Mouse (Mus musculus) lung, adult 2 months (tissue): Measurements from ENCODE around the gene Bcas3. TPM values are rescaled to one million over a fixed set of nuclear protein-coding genes. Genes with fewer than 3 reads are reported as not detected.
A peak's percentile ranks its signal among the peaks of the same experiment; 100 is the strongest.

Experiments used
- DNase-seq: peaks from one replicate; pipeline ENCODE4 v3.0.0; 2022
- H3K4me1 ChIP-seq: fragments of 200-500 bp; 2 replicates; pipeline ENCODE4 v1.6.1; 2011; ENCODE audit warnings: low read length; ENCODE audit not compliant: control insufficient read depth, insufficient read depth
- H3K4me3 ChIP-seq: fragments of 200-500 bp; replicated peaks from 2 replicates; pipeline ENCODE3; 2011; ENCODE audit warnings: low read depth, mild to moderate bottlenecking, control low read depth, low read length; ENCODE audit errors: extremely low read depth
- CTCF ChIP-seq: fragments of 200-500 bp; IDR thresholded peaks from 2 replicates; pipeline ENCODE4 v1.5.1; 2011; ENCODE audit warnings: mild to moderate bottlenecking, low read length, control low read depth; ENCODE audit not compliant: insufficient read depth
- POLR2A ChIP-seq: fragments of 200-500 bp; IDR thresholded peaks from 2 replicates; pipeline ENCODE4 v1.6.1; 2011; ENCODE audit warnings: low read depth, mild to moderate bottlenecking, control low read depth, low read length, borderline replicate concordance; ENCODE audit errors: extremely low read depth
- WGBS: fragments of 180-500 bp; shearing (Covaris S2); methylation state at CpG from one replicate; pipeline ENCODE4 v1.1.7; 2018; 5-methylcytosine and 5-hydroxymethylcytosine counted together
- polyA plus RNA-seq: library from polyadenylated mRNA; depleted of rRNA; stranded (reverse); fragments of >200 nt; gene quantifications from 2 replicates; pipeline ENCODE4 v1.2.3, GENCODE M21; 2012

Gene Bcas3
- polyA plus RNA-seq, 1 experiment, result 55.7 TPM

- TF ChIP-seq CTCF, result peak; percentile 42; the same call in 1 of the 2 replicates
- no peak for TF ChIP-seq POLR2A
- Histone ChIP-seq H3K4me1 (no peaks in the 10 kb centered on the region; the same call in 1 of the 2 replicates), H3K4me3 (no peak overlapping the region)
- peak; percentile 21 for DNase-seq
- WGBS, result 24% methylated on average over 1 of the region's 1 CpGs
These were observed 116.6 kb downstream of the Bcas3 start for GRCm38 (mm10) chr11:85469526-85469925.

- Histone ChIP-seq H3K4me1 (no peaks in the 10 kb centered on the region; the same call in 1 of the 2 replicates), H3K4me3 (no peak overlapping the region)
- no peak for DNase-seq
- 74% methylated on average over 4 of the region's 4 CpGs for WGBS
- TF ChIP-seq CTCF (no peak), POLR2A (no peak)
These were observed 117.5 kb downstream of the Bcas3 start for GRCm38 (mm10) chr11:85470508-85470907.

- Histone ChIP-seq H3K4me3 (no peak overlapping the region), H3K4me1 (no peaks in the 10 kb centered on the region; the same call in 1 of the 2 replicates)
- DNase-seq, result no peak
- TF ChIP-seq POLR2A (no peak), CTCF (no peak)
- WGBS, result 66% methylated on average over 12 of the region's 12 CpGs
These were observed 121.4 kb downstream of the Bcas3 start for GRCm38 (mm10) chr11:85474326-85474725.

- no peak for DNase-seq
These were observed 129.9 kb downstream of the Bcas3 start for GRCm38 (mm10) chr11:85482737-85483467.

GRCm38 (mm10) chr11:85485197-85485940, 132.4 kb downstream of the Bcas3 start:
- no peak for TF ChIP-seq POLR2A
- Histone ChIP-seq H3K4me3 (no peak overlapping the region), H3K4me1 (peaks cover 2% of the 10 kb centered on the region; the same call in 1 of the 2 replicates)
- no peak for DNase-seq
- WGBS, result 72% methylated on average over 6 of the region's 6 CpGs

More at GRCm38 (mm10) chr11:85482737-85483467, 129.9 kb downstream of the Bcas3 start:
- TF ChIP-seq POLR2A (no peak), CTCF (peak; percentile 47; the same call in 1 of the 2 replicates)
- H3K4me3 ChIP-seq, result no peak overlapping the region
- no peaks in the 10 kb centered on the region for H3K4me1 ChIP-seq
- WGBS, result 89% methylated on average over 6 of the region's 6 CpGs

- Histone ChIP-seq H3K4me1 (peaks cover 8% of the 10 kb centered on the region), H3K4me3 (no peak overlapping the region)
- TF ChIP-seq CTCF (no peak), POLR2A (no peak)
- DNase-seq, result no peak
- 66% methylated on average over 7 of the region's 7 CpGs for WGBS
These were observed 134.5 kb downstream of the Bcas3 start for GRCm38 (mm10) chr11:85487501-85487900.

GRCm38 (mm10) chr11:85492231-85492630, 139.3 kb downstream of the Bcas3 start:
- no peak overlapping the region for H3K4me3 ChIP-seq
- H3K4me1 ChIP-seq, result peaks cover 14% of the 10 kb centered on the region
- peak; percentile 60 for DNase-seq
- TF ChIP-seq POLR2A (peak; percentile 14; the same call in 1 of the 2 replicates), CTCF (no peak)
- 19% methylated on average over 12 of the region's 12 CpGs for WGBS

GRCm38 (mm10) chr11:85492666-85493065, 139.7 kb downstream of the Bcas3 start:
- Histone ChIP-seq H3K4me3 (no peak overlapping the region), H3K4me1 (peaks cover 14% of the 10 kb centered on the region)
- DNase-seq, result no peak
- TF ChIP-seq POLR2A, result no peak
- no peak for TF ChIP-seq CTCF
- 32% methylated on average over 3 of the region's 3 CpGs for WGBS

- 77% methylated on average over 5 of the region's 5 CpGs for WGBS
- no peak for DNase-seq
- H3K4me1 ChIP-seq, result peaks cover 2% of the 10 kb centered on the region; the same call in 1 of the 2 replicates
- no peak overlapping the region for H3K4me3 ChIP-seq
- no peak for TF ChIP-seq POLR2A
- no peak for TF ChIP-seq CTCF
These were observed 146.6 kb downstream of the Bcas3 start for GRCm38 (mm10) chr11:85499561-85499960.
